Mouse (Mus musculus) naive thymus-derived CD4-positive, alpha-beta T cell, adult 5 months (primary cell): ENCODE measurements around the gene Cdh6. TPM values are rescaled to one million over a fixed set of nuclear protein-coding genes. Genes with fewer than 3 reads are reported as not detected.

ENCODE experiments used
- polyA plus RNA-seq: library from polyadenylated mRNA; unstranded; fragments of 100-300 nt; shearing (Covaris generic); gene quantifications from one replicate; pipeline ENCODE4 v1.2.1, GENCODE M21; 2017

The Cdh6 gene
- 0.16 TPM for polyA plus RNA-seq

GRCm38 (mm10) chr15:13173071-13173778 is at the start of gene Cdh6:
TSS of gene Cdh6 (minus strand) at chr15:13173675.

